Mouse (Mus musculus) fibroblast of lung, adult 2 months (primary cell): ENCODE data around the gene Calcrl.

Experiments used
- DNase-seq: peaks from one replicate; pipeline ENCODE4 v3.0.0-alpha.2; 2011; ENCODE audit warnings: low read depth

The Calcrl gene

GRCm38 (mm10) chr2:84425138-84425537, at the start of gene Calcrl:
Gene Calcrl (minus strand): TSS chr2:84425411.
- no peak for DNase-seq

GRCm38 (mm10) chr2:84474651-84475050, 49.4 kb upstream of the Calcrl start:
- DNase-seq: no peak

- no peak for DNase-seq
Measured at GRCm38 (mm10) chr2:84473941-84474530, 48.8 kb upstream of the Calcrl start.

GRCm38 (mm10) chr2:84467391-84467790, 42.2 kb upstream of the Calcrl start:
- DNase-seq: no peak

GRCm38 (mm10) chr2:84464956-84465355, 39.7 kb upstream of the Calcrl start:
- no peak for DNase-seq

- no peak for DNase-seq
Measured at GRCm38 (mm10) chr2:84462411-84462810, 37.2 kb upstream of the Calcrl start.

GRCm38 (mm10) chr2:84459651-84460177, 34.5 kb upstream of the Calcrl start:
- DNase-seq: no peak

- no peak for DNase-seq
Measured at GRCm38 (mm10) chr2:84457221-84457620, 32.0 kb upstream of the Calcrl start.

- DNase-seq: peak; percentile 50
Measured at GRCm38 (mm10) chr2:84455236-84455799, 30.1 kb upstream of the Calcrl start.

- no peak for DNase-seq
Measured at GRCm38 (mm10) chr2:84454551-84455235, 29.5 kb upstream of the Calcrl start.

GRCm38 (mm10) chr2:84454051-84454450, 28.8 kb upstream of the Calcrl start:
- no peak for DNase-seq

- no peak for DNase-seq
Measured at GRCm38 (mm10) chr2:84445499-84445898, 20.3 kb upstream of the Calcrl start.

- no peak for DNase-seq
Measured at GRCm38 (mm10) chr2:84441940-84442339, 16.7 kb upstream of the Calcrl start.

GRCm38 (mm10) chr2:84429724-84430123, 4.5 kb upstream of the Calcrl start:
- peak; percentile 57 for DNase-seq

GRCm38 (mm10) chr2:84428836-84429235, 3.6 kb upstream of the Calcrl start:
- no peak for DNase-seq

GRCm38 (mm10) chr2:84426531-84426930, 1.3 kb upstream of the Calcrl start:
- no peak for DNase-seq

GRCm38 (mm10) chr2:84416501-84416900, 8.7 kb downstream of the Calcrl start:
- DNase-seq: peak; percentile 54

GRCm38 (mm10) chr2:84409796-84410592, 15.2 kb downstream of the Calcrl start:
- DNase-seq: no peak

GRCm38 (mm10) chr2:84404834-84405233, 20.4 kb downstream of the Calcrl start:
- DNase-seq: no peak

GRCm38 (mm10) chr2:84402713-84403112, 22.5 kb downstream of the Calcrl start:
- DNase-seq: no peak

- DNase-seq: no peak
Measured at GRCm38 (mm10) chr2:84396557-84396956, 28.7 kb downstream of the Calcrl start.

- DNase-seq: no peak
Measured at GRCm38 (mm10) chr2:84393236-84393635, 32.0 kb downstream of the Calcrl start.
